Mouse (Mus musculus): ENCODE measurements around the gene Polm. TPM values are rescaled to one million over a fixed set of nuclear protein-coding genes. Genes with fewer than 3 reads are reported as not detected.
A peak's percentile ranks its signal among the peaks of the same experiment; 100 is the strongest.
"Not testable (repeated sequence)": the region's sequence is repeated elsewhere in the genome, so short reads cannot be mapped to it uniquely, and the experiment has no call there.

The Polm gene
- polyA plus RNA-seq, 1 experiment from 2014 or later, result 2.2 TPM

GRCm38 (mm10) chr11:5829327-5829726, 8.5 kb downstream of the Polm start:
- DNase-seq, result no peak
- peaks cover 24% of the 10 kb centered on the region for H3K36me3 ChIP-seq
- ATAC-seq (ENCODE audit: low read depth), result no peak
- H3K4me2 ChIP-seq, result no peak overlapping the region
- H3K4me3 ChIP-seq (replicated peaks), result no peak overlapping the region
- peaks cover 11% of the 10 kb centered on the region for H3K4me1 ChIP-seq (replicated peaks)
- no peak overlapping the region for H3K27ac ChIP-seq
- 65% methylated on average over 12 of the region's 12 CpGs for WGBS (ENCODE audit: insufficient replicate concordance)
- H3K9ac ChIP-seq, result no peak overlapping the region
- no peaks in the 10 kb centered on the region for H3K9me3 ChIP-seq (replicated peaks)
- H3K27me3 ChIP-seq, result no peaks in the 10 kb centered on the region

GRCm38 (mm10) chr11:5828509-5829191, 9.2 kb downstream of the Polm start:
- ATAC-seq (ENCODE audit: low read depth) (no peak), DNase-seq (no peak)
- Histone ChIP-seq H3K27ac (no peak overlapping the region), H3K9me3 (replicated peaks) (no peaks in the 10 kb centered on the region), H3K4me3 (replicated peaks) (no peak overlapping the region), H3K27me3 (no peaks in the 10 kb centered on the region), H3K36me3 (peaks cover 24% of the 10 kb centered on the region), H3K9ac (no peak overlapping the region), H3K4me1 (replicated peaks) (peaks cover 11% of the 10 kb centered on the region), H3K4me2 (no peak overlapping the region)
- 77% methylated on average over 11 of the region's 11 CpGs for WGBS (ENCODE audit: insufficient replicate concordance)

DNA sequence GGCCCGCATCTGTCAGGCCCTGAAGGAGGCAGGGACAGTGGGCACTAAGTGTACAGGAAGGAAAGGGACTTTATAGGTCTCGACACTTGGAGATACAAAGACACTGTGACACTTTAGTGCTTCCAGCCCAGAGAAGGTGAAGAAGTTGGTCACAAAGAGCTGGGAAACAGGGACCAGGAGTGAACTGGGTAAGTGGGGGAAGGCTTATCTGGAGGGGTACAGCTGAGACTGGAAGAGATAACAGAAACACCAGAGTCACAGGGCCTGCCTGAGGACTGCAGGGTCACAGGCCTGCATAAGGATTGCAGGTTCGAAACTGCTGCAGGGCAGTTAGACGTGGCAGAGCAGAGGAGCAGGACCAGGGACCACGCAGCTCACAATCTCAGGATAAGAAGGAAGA, 9.9 kb downstream of the Polm start:
- Histone ChIP-seq H3K4me2 (no peak overlapping the region), H3K4me3 (replicated peaks) (no peak overlapping the region), H3K9ac (no peak overlapping the region), H3K27me3 (no peaks in the 10 kb centered on the region), H3K9me3 (replicated peaks) (no peaks in the 10 kb centered on the region), H3K36me3 (peaks cover 24% of the 10 kb centered on the region), H3K4me1 (replicated peaks) (peaks cover 11% of the 10 kb centered on the region), H3K27ac (no peak overlapping the region)
- 67% methylated on average over 5 of the region's 5 CpGs for WGBS (ENCODE audit: insufficient replicate concordance)
- no peak for ATAC-seq (ENCODE audit: low read depth)
- no peak for DNase-seq

- DNase-seq (no peak), ATAC-seq (ENCODE audit: low read depth) (no peak)
- H3K4me2 ChIP-seq, result no peak overlapping the region
- H3K4me1 ChIP-seq (replicated peaks), result peaks cover 11% of the 10 kb centered on the region
- no peak overlapping the region for H3K9ac ChIP-seq
- H3K27me3 ChIP-seq, result no peaks in the 10 kb centered on the region
- no peaks in the 10 kb centered on the region for H3K9me3 ChIP-seq (replicated peaks)
- peaks cover 18% of the 10 kb centered on the region for H3K36me3 ChIP-seq
- H3K27ac ChIP-seq, result no peak overlapping the region
- no peak overlapping the region for H3K4me3 ChIP-seq (replicated peaks)
Observed at GRCm38 (mm10) chr11:5825432-5825831, 12.4 kb downstream of the Polm start.

- Histone ChIP-seq H3K9ac (no peak overlapping the region), H3K36me3 (no peaks in the 10 kb centered on the region), H3K27ac (no peak overlapping the region), H3K4me2 (no peak overlapping the region), H3K4me3 (replicated peaks) (no peak overlapping the region), H3K27me3 (no peaks in the 10 kb centered on the region), H3K9me3 (replicated peaks) (no peaks in the 10 kb centered on the region), H3K4me1 (replicated peaks) (no peaks in the 10 kb centered on the region)
- WGBS (ENCODE audit: insufficient replicate concordance), result 48% methylated on average over 2 of the region's 2 CpGs
- no peak for DNase-seq
- no peak for ATAC-seq (ENCODE audit: low read depth)
Observed at GRCm38 (mm10) chr11:5819223-5819622, 18.6 kb downstream of the Polm start.

DNA sequence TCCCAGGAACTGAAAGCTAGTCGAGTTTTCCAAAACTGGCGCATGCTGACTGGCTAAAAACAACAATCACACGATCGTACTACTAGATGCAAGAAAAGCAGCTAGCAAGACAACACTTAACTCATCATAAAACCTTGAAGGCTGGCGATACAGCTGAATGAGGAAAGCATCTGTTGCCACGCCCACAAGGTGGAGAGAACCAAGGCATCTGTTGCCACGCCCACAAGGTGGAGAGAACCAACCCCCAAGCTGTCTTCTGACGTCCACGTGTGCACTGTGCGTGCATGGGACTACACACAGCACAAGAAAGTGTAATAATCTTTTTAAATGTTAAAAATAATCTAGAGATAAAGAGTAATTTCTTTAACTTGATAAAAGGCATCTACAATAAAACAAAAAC, 24.4 kb downstream of the Polm start:
- WGBS (ENCODE audit: insufficient replicate concordance), result 63% methylated on average over 10 of the region's 10 CpGs

DNA sequence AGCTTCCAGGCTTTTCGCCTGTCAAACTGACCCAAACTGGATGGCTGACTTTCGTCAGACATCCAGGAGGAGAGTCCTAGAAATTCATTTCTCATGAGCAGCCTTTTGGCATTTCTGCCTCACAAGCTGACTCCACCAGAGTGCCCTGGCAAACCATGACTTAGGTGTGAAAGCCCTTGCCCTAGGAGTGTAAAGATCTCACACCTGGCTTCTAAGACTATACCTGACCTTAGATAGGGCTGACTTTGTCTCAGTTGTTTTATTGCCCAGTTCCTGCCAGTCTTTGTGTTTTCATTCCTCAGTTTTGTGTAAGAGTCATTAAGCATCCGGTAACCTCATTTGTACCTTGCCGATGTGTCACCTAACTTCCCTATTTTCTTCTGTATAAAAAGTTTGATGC, 28.3 kb downstream of the Polm start:
- not testable (repeated sequence) for H3K27ac ChIP-seq

More for the DNA sequence above, 24.4 kb downstream of the Polm start:
- DNase-seq, result no peak
- no peak overlapping the region for H3K9ac ChIP-seq
- H3K27ac ChIP-seq, result no peak overlapping the region
- H3K36me3 ChIP-seq, result no peaks in the 10 kb centered on the region
- no peak overlapping the region for H3K4me2 ChIP-seq
- no peaks in the 10 kb centered on the region for H3K4me1 ChIP-seq (replicated peaks)
- no peak for ATAC-seq (ENCODE audit: low read depth)
- H3K27me3 ChIP-seq, result no peaks in the 10 kb centered on the region
- no peaks in the 10 kb centered on the region for H3K9me3 ChIP-seq (replicated peaks)
- H3K4me3 ChIP-seq (replicated peaks), result no peak overlapping the region

GRCm38 (mm10) chr11:5807956-5808355, 29.9 kb downstream of the Polm start:
- Histone ChIP-seq H3K36me3 (no peaks in the 10 kb centered on the region), H3K9me3 (replicated peaks) (no peaks in the 10 kb centered on the region), H3K4me3 (replicated peaks) (no peak overlapping the region), H3K4me1 (replicated peaks) (peaks cover 10% of the 10 kb centered on the region), H3K9ac (no peak overlapping the region), H3K27ac (no peak overlapping the region), H3K27me3 (no peaks in the 10 kb centered on the region), H3K4me2 (no peak overlapping the region)
- ATAC-seq (ENCODE audit: low read depth) (no peak), DNase-seq (no peak)
- 72% methylated on average over 9 of the region's 9 CpGs for WGBS (ENCODE audit: insufficient replicate concordance)

More for the DNA sequence above, 28.3 kb downstream of the Polm start:
- not testable (repeated sequence) for H3K36me3 ChIP-seq; H3K27me3 ChIP-seq; H3K4me3 ChIP-seq (replicated peaks); H3K9ac ChIP-seq; ATAC-seq (ENCODE audit: low read depth); H3K4me1 ChIP-seq (replicated peaks); DNase-seq; H3K9me3 ChIP-seq (replicated peaks); H3K4me2 ChIP-seq
- WGBS (ENCODE audit: insufficient replicate concordance), result 79% methylated on average over 4 of the region's 4 CpGs

DNA sequence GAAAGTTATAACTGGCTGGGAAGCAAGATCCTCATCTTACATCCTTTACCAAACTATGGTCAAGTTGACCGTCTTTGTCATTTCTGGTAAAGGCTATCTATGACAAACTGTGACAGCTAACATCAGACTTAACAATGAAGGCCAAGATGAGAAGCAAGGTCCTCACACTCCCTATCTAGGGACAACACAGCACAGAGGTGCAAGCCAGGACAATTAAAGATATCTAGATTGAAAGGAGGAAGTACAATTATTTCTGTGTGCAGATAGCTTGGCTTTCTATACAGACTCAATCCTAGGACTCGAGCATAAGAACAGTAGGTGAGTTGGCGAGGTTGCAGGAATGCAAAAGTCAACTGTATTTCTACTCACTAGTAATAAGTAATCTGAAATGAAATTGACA, 32.1 kb downstream of the Polm start:
- Histone ChIP-seq H3K4me3 (replicated peaks) (no peak overlapping the region), H3K36me3 (peaks cover under 1% of the 10 kb centered on the region; the same call in 1 of the 2 replicates), H3K27me3 (no peaks in the 10 kb centered on the region), H3K9ac (no peak overlapping the region), H3K27ac (no peak overlapping the region), H3K4me1 (replicated peaks) (peaks cover 24% of the 10 kb centered on the region), H3K9me3 (replicated peaks) (no peaks in the 10 kb centered on the region), H3K4me2 (no peak overlapping the region)
- 37% methylated on average over 3 of the region's 3 CpGs for WGBS (ENCODE audit: insufficient replicate concordance)
- ATAC-seq (ENCODE audit: low read depth), result no peak
- no peak for DNase-seq

GRCm38 (mm10) chr11:5804174-5804573, 33.6 kb downstream of the Polm start:
- DNase-seq, result no peak
- Histone ChIP-seq H3K9me3 (replicated peaks) (no peaks in the 10 kb centered on the region), H3K36me3 (peaks cover 16% of the 10 kb centered on the region), H3K27ac (no peak overlapping the region), H3K4me3 (replicated peaks) (no peak overlapping the region), H3K4me2 (no peak overlapping the region), H3K4me1 (replicated peaks) (peaks cover 24% of the 10 kb centered on the region), H3K9ac (no peak overlapping the region), H3K27me3 (no peaks in the 10 kb centered on the region)
- 65% methylated on average over 5 of the region's 5 CpGs for WGBS (ENCODE audit: insufficient replicate concordance)
- no peak for ATAC-seq (ENCODE audit: low read depth)

DNA sequence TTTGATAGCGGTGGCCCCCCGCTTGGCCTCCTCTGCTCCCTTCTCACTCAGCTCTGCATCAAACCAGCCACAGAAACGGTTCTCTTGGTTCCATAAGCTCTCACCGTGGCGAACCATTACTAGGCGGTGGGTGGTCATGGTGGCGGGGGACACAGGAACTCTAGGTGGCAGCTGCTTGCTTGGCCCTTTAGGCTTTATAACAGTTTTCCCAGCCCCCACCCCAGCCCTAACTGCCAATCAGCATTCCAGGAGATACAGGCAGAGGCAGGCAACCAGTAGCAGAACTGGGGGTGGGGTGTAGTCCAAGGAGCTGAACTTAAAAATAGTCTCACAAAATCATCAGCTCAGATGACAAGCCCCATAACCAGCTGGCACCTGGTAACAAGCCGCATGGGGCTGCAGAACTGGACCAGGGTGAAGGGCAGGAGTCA, 34.2 kb downstream of the Polm start, which contains the start of gene Pgam2:
Gene Pgam2, minus strand, starts transcription at position 183 of the 431 bp plus-strand sequence.
- H3K4me3 ChIP-seq (replicated peaks), result no peak within 1 kb of the TSS
- peaks cover 22% of the 10 kb centered on the region for H3K36me3 ChIP-seq
- no peak within 1 kb of the TSS for H3K27ac ChIP-seq
- peaks cover 24% of the 10 kb centered on the region for H3K4me1 ChIP-seq (replicated peaks)
- ATAC-seq (ENCODE audit: low read depth) (0 out of 2 replicates have a peak, but pooled peaks have one; percentile 2), DNase-seq (no peak)
- no peaks in the 10 kb centered on the region for H3K9me3 ChIP-seq (replicated peaks)
- H3K27me3 ChIP-seq, result no peaks in the 10 kb centered on the region
- 32% methylated on average over 8 of the region's 8 CpGs for WGBS (ENCODE audit: insufficient replicate concordance)
- H3K9ac ChIP-seq, result no peak within 1 kb of the TSS
- no peak within 1 kb of the TSS for H3K4me2 ChIP-seq
